Mouse (Mus musculus) frontal cortex, postnatal 36 days (tissue): Measurements from ENCODE around the gene Slc22a5.
A peak's percentile ranks its signal among the peaks of the same experiment; 100 is the strongest.
"Not testable (repeated sequence)": the region's sequence is repeated elsewhere in the genome, so short reads cannot be mapped to it uniquely, and the experiment has no call there.

Source experiments
- DNase-seq, 2 experiments: peaks; one replicate each; pipeline ENCODE4 v3.0.0; 2022; ENCODE audit warnings: low spot score in 2 of 2

The Slc22a5 gene

GRCm38 (mm10) chr11:53891505-53892451, at the start of gene Slc22a5:
TSS of gene Slc22a5 (minus strand) at chr11:53891660.
- DNase-seq = peak; percentile 96 to 98

- not testable (repeated sequence) for DNase-seq
Observed at GRCm38 (mm10) chr11:53931944-53932318, 40.5 kb upstream of the Slc22a5 start.

- DNase-seq = peak; percentile 45 to 60
Observed at GRCm38 (mm10) chr11:53931091-53931943, 39.9 kb upstream of the Slc22a5 start.

- no peak for DNase-seq
Observed at GRCm38 (mm10) chr11:53929741-53930140, 38.3 kb upstream of the Slc22a5 start.

GRCm38 (mm10) chr11:53928585-53928984, 37.1 kb upstream of the Slc22a5 start:
- no peak for DNase-seq

- DNase-seq = no peak
Observed at GRCm38 (mm10) chr11:53926303-53926702, 34.8 kb upstream of the Slc22a5 start.

- no peak for DNase-seq
Observed at GRCm38 (mm10) chr11:53918851-53919250, 27.4 kb upstream of the Slc22a5 start.

- DNase-seq = no peak
Observed at GRCm38 (mm10) chr11:53911011-53911410, 19.6 kb upstream of the Slc22a5 start.

- no peak for DNase-seq
Observed at GRCm38 (mm10) chr11:53908686-53909085, 17.2 kb upstream of the Slc22a5 start.

GRCm38 (mm10) chr11:53904534-53904925, 13.1 kb upstream of the Slc22a5 start:
- no peak for DNase-seq

GRCm38 (mm10) chr11:53903781-53904533, 12.5 kb upstream of the Slc22a5 start:
- DNase-seq = no peak

- no peak for DNase-seq
Observed at GRCm38 (mm10) chr11:53902741-53903140, 11.3 kb upstream of the Slc22a5 start.

GRCm38 (mm10) chr11:53900991-53901390, 9.5 kb upstream of the Slc22a5 start:
- DNase-seq = no peak

GRCm38 (mm10) chr11:53899981-53900380, 8.5 kb upstream of the Slc22a5 start:
- DNase-seq = no peak

- DNase-seq = no peak
Observed at GRCm38 (mm10) chr11:53899004-53899403, 7.5 kb upstream of the Slc22a5 start.

GRCm38 (mm10) chr11:53896935-53897334, 5.5 kb upstream of the Slc22a5 start:
- no peak for DNase-seq

- no peak for DNase-seq
Observed at GRCm38 (mm10) chr11:53893451-53893850, 2.0 kb upstream of the Slc22a5 start.

- no peak for DNase-seq
Observed at GRCm38 (mm10) chr11:53892716-53893416, 1.4 kb upstream of the Slc22a5 start.

GRCm38 (mm10) chr11:53890906-53891504, 455 bp downstream of the Slc22a5 start:
- no peak for DNase-seq

- DNase-seq = no peak
Observed at GRCm38 (mm10) chr11:53890225-53890624, 1.2 kb downstream of the Slc22a5 start.
